Mouse (Mus musculus) lung, adult 2 months (tissue): ENCODE measurements around the gene Rap2b. TPM values are rescaled to one million over a fixed set of nuclear protein-coding genes. Genes with fewer than 3 reads are reported as not detected.

Experiments used
- DNase-seq: peaks from one replicate; pipeline ENCODE4 v3.0.0; 2022
- H3K4me1 ChIP-seq: fragments of 200-500 bp; 2 replicates; pipeline ENCODE4 v1.6.1; 2011; ENCODE audit warnings: low read length; ENCODE audit not compliant: control insufficient read depth, insufficient read depth
- H3K4me3 ChIP-seq: fragments of 200-500 bp; replicated peaks from 2 replicates; pipeline ENCODE3; 2011; ENCODE audit warnings: low read depth, mild to moderate bottlenecking, control low read depth, low read length; ENCODE audit errors: extremely low read depth
- CTCF ChIP-seq: fragments of 200-500 bp; IDR thresholded peaks from 2 replicates; pipeline ENCODE4 v1.5.1; 2011; ENCODE audit warnings: mild to moderate bottlenecking, low read length, control low read depth; ENCODE audit not compliant: insufficient read depth
- POLR2A ChIP-seq: fragments of 200-500 bp; IDR thresholded peaks from 2 replicates; pipeline ENCODE4 v1.6.1; 2011; ENCODE audit warnings: low read depth, mild to moderate bottlenecking, control low read depth, low read length, borderline replicate concordance; ENCODE audit errors: extremely low read depth
- WGBS: fragments of 180-500 bp; shearing (Covaris S2); methylation state at CpG from one replicate; pipeline ENCODE4 v1.1.7; 2018; 5-methylcytosine and 5-hydroxymethylcytosine counted together
- polyA plus RNA-seq: library from polyadenylated mRNA; depleted of rRNA; stranded (reverse); fragments of >200 nt; gene quantifications from 2 replicates; pipeline ENCODE4 v1.2.3, GENCODE M21; 2012

The Rap2b gene
- polyA plus RNA-seq, 1 experiment, result 4.1 TPM

DNA sequence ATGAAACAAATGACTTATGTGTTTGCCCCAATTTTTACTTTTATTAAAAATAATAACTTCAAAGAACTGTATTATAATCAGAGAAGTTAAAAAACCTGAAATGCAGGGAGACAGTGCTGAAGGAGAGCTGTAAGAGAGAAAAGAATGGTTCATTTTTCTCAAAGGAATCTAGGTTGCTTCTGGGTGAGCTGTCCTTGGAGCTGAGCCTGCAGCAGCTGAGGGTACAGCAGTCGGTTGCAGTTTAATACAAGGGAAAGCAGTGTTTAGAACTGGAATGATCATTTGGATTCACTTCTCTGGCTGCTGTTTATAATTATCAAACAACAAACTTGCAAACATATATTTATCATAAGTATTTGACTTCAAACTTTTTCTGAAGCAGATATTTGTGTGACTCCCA is 12.0 kb upstream of the Rap2b start:
- no peak overlapping the region for H3K4me3 ChIP-seq
- TF ChIP-seq POLR2A (no peak), CTCF (no peak)
- no peak for DNase-seq
- no peaks in the 10 kb centered on the region for H3K4me1 ChIP-seq
- 75% methylated on average over 1 of the region's 1 CpGs for WGBS

DNA sequence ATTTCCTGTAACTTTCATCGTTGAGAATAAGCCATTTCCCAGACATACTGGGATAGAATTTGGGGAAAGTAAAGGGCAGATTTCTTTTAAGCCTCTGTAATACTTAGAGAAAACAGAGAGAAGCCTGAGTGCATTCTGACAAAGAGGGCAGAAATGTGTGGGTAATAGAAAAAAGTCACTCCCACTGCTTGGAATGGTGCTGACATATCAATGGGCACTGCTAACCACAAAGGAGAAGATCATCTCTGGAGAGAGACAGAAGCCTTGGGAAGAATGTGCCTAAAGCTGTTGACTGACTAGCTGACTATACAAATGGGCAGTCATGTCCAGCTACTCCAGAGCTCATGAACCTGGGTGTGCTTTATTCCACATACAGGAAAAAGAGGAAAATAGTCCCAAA is 6.0 kb upstream of the Rap2b start:
- TF ChIP-seq POLR2A (no peak), CTCF (no peak)
- WGBS, result 67% methylated on average over 1 of the region's 1 CpGs
- Histone ChIP-seq H3K4me3 (no peak overlapping the region), H3K4me1 (no peaks in the 10 kb centered on the region)
- no peak for DNase-seq

DNA sequence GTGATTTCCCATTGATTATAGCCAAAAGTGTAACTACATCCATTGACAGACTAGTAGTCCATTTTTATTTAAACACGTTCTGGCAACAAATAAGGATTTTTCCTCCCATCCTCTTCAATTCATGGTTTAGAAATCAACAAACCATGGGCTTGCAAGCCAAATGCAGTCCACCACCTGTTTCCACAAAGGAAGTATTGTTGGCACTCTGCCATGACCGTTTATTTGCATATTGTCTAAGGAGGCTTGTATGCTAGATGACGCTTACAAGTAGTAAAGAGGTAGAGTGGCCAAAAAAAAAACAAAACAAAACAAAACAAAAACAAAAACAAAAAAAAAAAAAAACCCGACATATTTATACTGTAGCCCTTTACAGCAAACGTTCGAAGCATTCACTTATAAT is 3.3 kb upstream of the Rap2b start:
- 40% methylated on average over 6 of the region's 6 CpGs for WGBS
- TF ChIP-seq CTCF, result no peak
- TF ChIP-seq POLR2A, result no peak
- Histone ChIP-seq H3K4me3 (no peak overlapping the region), H3K4me1 (no peaks in the 10 kb centered on the region)
- no peak for DNase-seq

DNA sequence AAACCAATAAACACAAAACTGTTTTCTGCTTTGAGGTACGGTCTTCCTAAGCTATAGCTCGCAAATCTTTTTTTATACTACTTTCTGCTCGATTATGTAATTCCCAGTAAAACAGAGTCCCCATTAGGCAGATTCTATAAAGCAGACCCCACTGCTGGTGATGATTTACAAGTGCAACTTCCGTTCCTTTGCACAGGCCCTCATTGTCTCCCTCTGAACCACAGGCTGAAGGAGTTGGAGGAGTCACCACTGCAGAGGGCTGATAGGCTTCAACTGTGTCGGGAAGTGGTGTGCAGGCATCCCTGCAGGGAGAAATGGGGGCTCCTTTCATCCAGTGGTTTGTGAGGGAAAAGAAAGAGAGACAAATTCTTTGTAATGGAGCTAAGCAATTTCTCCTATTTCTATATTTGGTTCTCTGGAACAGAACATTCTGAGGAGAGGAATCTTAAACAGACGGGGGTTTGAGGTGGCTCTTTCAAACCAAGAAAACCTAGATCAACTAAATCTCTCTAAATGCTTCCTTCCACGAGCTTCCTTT is 2.6 kb upstream of the Rap2b start:
- Histone ChIP-seq H3K4me3 (no peak overlapping the region), H3K4me1 (no peaks in the 10 kb centered on the region)
- WGBS, result 42% methylated on average over 7 of the region's 7 CpGs
- no peak for TF ChIP-seq POLR2A
- TF ChIP-seq CTCF, result no peak
- no peak for DNase-seq

DNA sequence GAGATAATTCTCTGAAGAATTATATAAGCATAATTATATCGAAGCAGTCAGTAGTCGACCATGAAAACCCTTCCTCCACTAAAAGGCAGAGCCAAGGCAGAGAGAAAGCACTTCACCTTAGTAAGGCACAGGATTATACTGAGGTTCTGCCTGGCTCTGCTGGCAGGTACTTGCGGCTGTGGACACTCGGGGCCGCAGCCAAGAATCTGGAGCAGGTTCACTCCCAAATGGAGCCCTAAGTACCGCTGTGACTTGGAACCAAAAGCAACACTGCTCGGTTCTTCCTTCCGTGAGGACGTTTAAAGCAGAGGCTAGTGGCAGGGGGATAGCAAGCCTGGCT is 1.4 kb downstream of the Rap2b start:
- Histone ChIP-seq H3K4me1 (peaks cover 2% of the 10 kb centered on the region), H3K4me3 (peak overlapping the region; percentile 66)
- no peak for DNase-seq
- TF ChIP-seq CTCF, result no peak
- no peak for TF ChIP-seq POLR2A
- 6% methylated on average over 9 of the region's 9 CpGs for WGBS

DNA sequence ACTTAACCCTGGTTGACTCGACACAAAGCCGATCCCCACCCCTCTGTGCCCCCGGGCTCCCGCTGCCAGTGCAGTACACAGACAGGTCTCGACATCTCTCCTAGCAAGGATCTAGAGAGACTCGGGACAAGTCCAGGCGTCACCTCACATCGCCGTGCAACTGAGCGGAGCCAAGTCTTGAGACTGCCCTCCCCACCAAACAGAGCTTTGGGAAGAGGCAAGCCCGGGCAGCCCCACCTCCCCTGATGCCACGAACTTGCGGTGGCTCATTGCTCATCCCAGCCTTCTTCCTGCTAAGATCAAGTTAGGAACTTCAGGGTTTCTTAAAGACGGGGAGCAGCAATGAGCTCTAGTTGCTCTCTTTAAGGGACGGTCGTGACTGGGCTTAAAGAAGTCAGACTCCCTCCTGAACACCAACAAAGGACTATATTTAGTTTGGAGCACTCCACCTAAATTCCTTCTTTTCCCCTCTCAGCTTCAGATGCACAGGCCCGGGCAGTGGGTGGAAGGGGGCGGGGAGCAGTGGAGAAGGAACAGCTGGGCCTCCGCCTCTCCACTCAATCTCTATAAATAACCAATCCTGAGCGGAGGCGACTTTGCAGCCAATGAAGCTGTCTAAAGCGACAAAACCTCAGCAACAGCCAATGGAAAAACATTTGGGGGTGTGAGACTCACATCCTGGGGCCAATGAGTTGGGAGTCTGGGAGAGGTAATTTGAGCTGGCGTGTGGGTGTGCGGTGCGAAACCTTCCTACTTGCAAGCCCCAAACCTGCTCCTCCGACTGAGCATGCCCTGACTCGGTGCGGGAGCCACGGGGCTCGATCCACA is 1.9 kb downstream of the Rap2b start:
- Histone ChIP-seq H3K4me3 (peak overlapping the region; percentile 87), H3K4me1 (peaks cover 2% of the 10 kb centered on the region)
- WGBS, result under 1% methylated on average over 30 of the region's 30 CpGs
- DNase-seq, result peak; percentile 82
- TF ChIP-seq POLR2A (peak; percentile 22; the same call in 1 of the 2 replicates), CTCF (no peak)

- under 1% methylated on average over 50 of the region's 51 CpGs for WGBS
- H3K4me1 ChIP-seq, result peaks cover 2% of the 10 kb centered on the region
- peak; percentile 86 for DNase-seq
- TF ChIP-seq CTCF (no peak), POLR2A (peak; percentile 91; the same call in 1 of the 2 replicates)
- H3K4me3 ChIP-seq, result peak overlapping the region; percentile 87
Observed at GRCm38 (mm10) chr3:61363989-61364660, 2.7 kb downstream of the Rap2b start.

DNA sequence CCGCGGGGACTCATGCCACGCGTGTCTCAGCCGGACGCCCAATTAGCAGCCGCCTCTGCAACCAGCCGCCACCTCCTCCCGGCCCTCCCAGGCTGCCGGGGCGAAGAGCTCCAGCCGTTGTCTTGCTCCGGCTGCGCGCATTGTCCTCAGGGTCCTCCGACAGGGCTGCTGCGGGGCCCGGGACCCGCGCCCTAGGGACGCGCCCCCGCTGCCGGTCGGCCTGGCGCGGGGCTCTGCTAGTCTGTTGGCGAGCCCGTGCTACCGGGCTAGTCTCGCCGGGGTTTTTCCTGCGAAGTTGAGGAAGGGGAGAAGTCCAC is 3.2 kb downstream of the Rap2b start:
- H3K4me3 ChIP-seq, result peak overlapping the region; percentile 64
- TF ChIP-seq POLR2A, result no peak
- no peak for TF ChIP-seq CTCF
- WGBS, result under 1% methylated on average over 33 of the region's 33 CpGs
- H3K4me1 ChIP-seq, result peaks cover 2% of the 10 kb centered on the region
- DNase-seq, result no peak

- DNase-seq, result peak; percentile 55
- WGBS, result under 1% methylated on average over 68 of the region's 68 CpGs
- Histone ChIP-seq H3K4me1 (peaks cover 2% of the 10 kb centered on the region), H3K4me3 (peak overlapping the region; percentile 64)
- no peak for TF ChIP-seq POLR2A
- TF ChIP-seq CTCF, result no peak
Observed at GRCm38 (mm10) chr3:61364978-61365778, 3.7 kb downstream of the Rap2b start.
